Mouse (Mus musculus) midbrain, embryonic 13.5 days (tissue): ENCODE measurements around the gene Timm50. TPM values are rescaled to one million over a fixed set of nuclear protein-coding genes. Genes with fewer than 3 reads are reported as not detected.

ENCODE experiments used
- ATAC-seq: fragments of 200-750 bp; cut with Nextera tagmentation; 2 replicates; pipeline ENCODE4 v1.8.0; 2017; ENCODE audit warnings: mild to moderate bottlenecking, moderate TSS enrichment, moderate library complexity
- H3K27ac ChIP-seq: fragments of 300-500 bp; sonication (generic); 2 replicates; pipeline ENCODE4 v1.5.1; 2015; ENCODE audit warnings: inconsistent platforms, mild to moderate bottlenecking, moderate library complexity
- H3K27me3 ChIP-seq: fragments of 300-500 bp; sonication (generic); 2 replicates; pipeline ENCODE4 v1.6.1; 2015; ENCODE audit warnings: mild to moderate bottlenecking, inconsistent platforms
- H3K36me3 ChIP-seq: fragments of 300-500 bp; sonication (generic); 2 replicates; pipeline ENCODE4 v1.6.1; 2015; ENCODE audit warnings: mild to moderate bottlenecking, inconsistent platforms
- H3K4me1 ChIP-seq: fragments of 300-500 bp; sonication (generic); replicated peaks from 2 replicates; pipeline ENCODE4 v1.6.1; 2015; ENCODE audit warnings: inconsistent platforms
- H3K4me2 ChIP-seq: fragments of 300-500 bp; sonication (generic); replicated peaks from 2 replicates; pipeline ENCODE4 v1.6.1; 2015; ENCODE audit warnings: moderate library complexity, mild to moderate bottlenecking, inconsistent platforms
- H3K4me3 ChIP-seq: fragments of 300-500 bp; sonication (generic); replicated peaks from 2 replicates; pipeline ENCODE4 v1.5.1; 2015; ENCODE audit warnings: mild to moderate bottlenecking, inconsistent platforms
- H3K9ac ChIP-seq: fragments of 300-500 bp; sonication (generic); replicated peaks from 2 replicates; pipeline ENCODE4 v1.6.1; 2015; ENCODE audit warnings: mild to moderate bottlenecking, inconsistent platforms
- H3K9me3 ChIP-seq: fragments of 300-500 bp; sonication (generic); 2 replicates; pipeline ENCODE4 v1.6.1; 2016; ENCODE audit warnings: mild to moderate bottlenecking, inconsistent platforms
- WGBS: fragments of 180-500 bp; shearing (Covaris S2); methylation state at CpG from one replicate; pipeline ENCODE4 v1.1.7; 2015; 5-methylcytosine and 5-hydroxymethylcytosine counted together
- polyA plus RNA-seq: library from polyadenylated mRNA; unstranded; fragments of >200 nt; fragmentation: Nextera tagmentation; extraction: Ambion mirVana; gene quantifications from 2 replicates; pipeline ENCODE4 v1.2.1, GENCODE M21; 2015

Timm50 gene
- polyA plus RNA-seq, 1 experiment from 2014 or later, result 153 TPM

DNA sequence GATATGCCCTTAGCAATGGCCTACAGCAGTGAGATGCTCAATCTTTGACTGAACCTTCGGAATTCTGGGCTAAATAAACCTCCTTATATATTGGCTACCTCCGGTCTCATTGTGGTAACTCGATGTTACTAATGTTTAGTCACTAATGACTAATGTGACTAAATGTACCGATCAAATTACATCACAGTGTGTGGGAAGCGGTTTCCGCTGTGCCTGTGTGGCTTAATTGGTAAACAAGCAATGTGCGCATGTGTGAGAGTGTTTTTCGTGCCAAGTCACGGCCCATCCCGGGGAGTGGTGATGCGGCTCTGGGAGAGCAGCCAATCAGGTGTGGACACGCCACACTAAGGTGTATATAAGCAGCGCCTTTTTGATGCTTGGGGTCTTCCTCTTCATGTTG is 46.5 kb downstream of the Timm50 start:
- ATAC-seq, result no peak
- Histone ChIP-seq H3K4me1 (peaks cover 17% of the 10 kb centered on the region), H3K4me3 (no peak overlapping the region), H3K9me3 (no peaks in the 10 kb centered on the region), H3K27ac (no peak overlapping the region), H3K4me2 (no peak overlapping the region), H3K27me3 (no peaks in the 10 kb centered on the region), H3K36me3 (peaks cover 12% of the 10 kb centered on the region), H3K9ac (no peak overlapping the region)
- WGBS, result 91% methylated on average over 13 of the region's 13 CpGs

DNA sequence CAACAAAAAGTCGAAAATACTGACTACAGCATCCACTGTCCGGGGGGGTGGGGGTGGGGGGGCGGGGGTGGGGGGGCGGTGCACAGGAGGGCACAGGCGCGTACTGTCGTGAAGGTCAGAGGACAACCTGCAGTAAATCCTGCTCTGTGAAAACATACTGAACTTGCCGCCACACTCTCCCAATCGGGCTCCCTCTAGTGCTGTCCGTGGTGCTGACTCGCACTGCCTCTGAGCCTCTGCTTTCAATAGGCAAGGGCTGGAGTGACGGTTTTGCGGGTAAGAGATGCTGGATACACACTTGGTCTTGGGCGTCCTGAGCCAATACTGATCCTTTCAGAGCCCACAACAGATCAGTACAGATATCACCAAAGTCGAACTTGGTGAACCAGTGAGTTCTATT is 48.1 kb downstream of the Timm50 start:
- no peak overlapping the region for H3K9ac ChIP-seq
- H3K36me3 ChIP-seq, result no peaks in the 10 kb centered on the region
- no peak overlapping the region for H3K4me3 ChIP-seq
- no peak overlapping the region for H3K27ac ChIP-seq
- peaks cover 5% of the 10 kb centered on the region for H3K4me1 ChIP-seq
- ATAC-seq, result no peak
- no peaks in the 10 kb centered on the region for H3K9me3 ChIP-seq
- H3K4me2 ChIP-seq, result no peak overlapping the region
- WGBS, result 9% methylated on average over 15 of the region's 15 CpGs
- H3K27me3 ChIP-seq, result no peaks in the 10 kb centered on the region

DNA sequence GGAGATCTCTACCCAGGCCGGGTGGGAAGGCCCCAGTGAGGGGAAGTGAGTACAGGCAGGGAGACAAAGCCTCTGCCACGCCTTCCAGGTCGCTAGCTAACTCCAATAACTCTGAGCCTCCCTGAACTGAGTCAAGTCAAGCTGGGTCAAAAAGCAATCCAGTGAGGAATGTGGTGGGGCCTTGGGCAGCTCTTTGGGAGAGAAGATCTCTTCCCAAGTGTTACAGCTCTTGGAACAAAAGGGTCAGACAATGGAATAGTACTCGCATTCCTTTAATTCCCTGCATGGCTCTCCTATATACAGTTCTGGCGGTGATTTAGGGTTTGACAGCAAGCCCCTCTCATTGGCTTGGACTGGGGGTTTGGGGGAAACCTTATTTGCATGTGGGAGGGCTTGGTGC is 49.0 kb downstream of the Timm50 start:
- H3K27me3 ChIP-seq, result no peaks in the 10 kb centered on the region
- ATAC-seq, result no peak
- H3K4me2 ChIP-seq, result no peak overlapping the region
- H3K4me3 ChIP-seq, result no peak overlapping the region
- WGBS, result 51% methylated on average over 5 of the region's 5 CpGs
- H3K9me3 ChIP-seq, result no peaks in the 10 kb centered on the region
- H3K36me3 ChIP-seq, result no peaks in the 10 kb centered on the region
- no peak overlapping the region for H3K9ac ChIP-seq
- H3K4me1 ChIP-seq, result no peaks in the 10 kb centered on the region
- H3K27ac ChIP-seq, result no peak overlapping the region

Other genes with a start within 250 kb of the Timm50 start
- gene Fcgbp, start 240.8 kb downstream of the Timm50 start, polyA plus RNA-seq, result 0.24 TPM in 1 of 2 replicates, not detected in the other
- 0.05 TPM in 2 replicates for gene 9530053A07Rik, start 182.6 kb downstream of the Timm50 start, polyA plus RNA-seq
- gene Fbl, start 142.4 kb downstream of the Timm50 start, polyA plus RNA-seq, result 89.5 and 98.1 TPM in 2 replicates
- 18.5 and 20.8 TPM in 2 replicates for gene Dyrk1b, start 132.6 kb downstream of the Timm50 start, polyA plus RNA-seq
- 3.8 and 4.3 TPM in 2 replicates for gene Eid2, start 44.2 kb downstream of the Timm50 start, polyA plus RNA-seq
- gene Eid2b, start 34.3 kb downstream of the Timm50 start, polyA plus RNA-seq, result 36.7 and 41.4 TPM in 2 replicates
- 0.44 and 1.00 TPM in 2 replicates for gene Selenov, start 20.9 kb downstream of the Timm50 start, polyA plus RNA-seq
- 29.3 and 41.5 TPM in 2 replicates for gene Dll3, start 9.8 kb downstream of the Timm50 start, polyA plus RNA-seq
- gene Supt5, start 26.7 kb upstream of the Timm50 start, polyA plus RNA-seq, result 98.8 and 99.2 TPM in 2 replicates
- gene Rps16, start 38.6 kb upstream of the Timm50 start, polyA plus RNA-seq, result 531 and 537 TPM in 2 replicates
- gene Plekhg2, start 60.5 kb upstream of the Timm50 start, polyA plus RNA-seq, result 34.5 and 37.6 TPM in 2 replicates
- gene Zfp36, start 68.2 kb upstream of the Timm50 start, polyA plus RNA-seq, result 3.1 and 4.2 TPM in 2 replicates
- gene Med29, start 80.6 kb upstream of the Timm50 start, polyA plus RNA-seq, result 43.4 and 49.5 TPM in 2 replicates
- 97.9 and 99.2 TPM in 2 replicates for gene Paf1, start 80.9 kb upstream of the Timm50 start, polyA plus RNA-seq
- 3.0 and 4.7 TPM in 2 replicates for gene Gmfg, start 125.4 kb upstream of the Timm50 start, polyA plus RNA-seq
- 9.1 and 11.8 TPM in 2 replicates for gene Lrfn1, start 139.9 kb upstream of the Timm50 start, polyA plus RNA-seq
- not detected in 2 replicates for gene Ifnl2, start 198.4 kb upstream of the Timm50 start, polyA plus RNA-seq
- gene Ifnl3, start 210.8 kb upstream of the Timm50 start, polyA plus RNA-seq, result not detected in 2 replicates
- not detected in 2 replicates for gene Sycn, start 228.8 kb upstream of the Timm50 start, polyA plus RNA-seq
- not detected in 2 replicates for gene Nccrp1, start 235.2 kb upstream of the Timm50 start, polyA plus RNA-seq